Mouse (Mus musculus) forebrain, postnatal 0 days (tissue): ENCODE results near the gene Syne1. TPM values are rescaled to one million over a fixed set of nuclear protein-coding genes. Genes with fewer than 3 reads are reported as not detected.

ENCODE experiments used
- ATAC-seq: fragments of 200-750 bp; cut with Nextera tagmentation; 2 replicates; pipeline ENCODE4 v1.8.0; 2017; ENCODE audit warnings: mild to moderate bottlenecking, moderate library complexity
- DNase-seq: peaks from one replicate; pipeline ENCODE4 v3.0.0-alpha.2; 2015
- H3K27ac ChIP-seq: fragments of 300-500 bp; sonication (generic); 2 replicates; pipeline ENCODE4 v1.5.1; 2014; ENCODE audit warnings: low read depth, mild to moderate bottlenecking, antibody characterized with exemption, low read length, moderate library complexity, mixed read lengths
- H3K27me3 ChIP-seq: fragments of 300-500 bp; sonication (generic); 2 replicates; pipeline ENCODE4 v1.6.1; 2014; ENCODE audit warnings: mild to moderate bottlenecking, low read length, mixed read lengths; ENCODE audit not compliant: insufficient read depth
- H3K36me3 ChIP-seq: fragments of 300-500 bp; sonication (generic); 2 replicates; pipeline ENCODE4 v1.6.1; 2014; ENCODE audit warnings: mild to moderate bottlenecking, moderate library complexity; ENCODE audit not compliant: insufficient read depth
- H3K4me1 ChIP-seq: fragments of 300-500 bp; sonication (generic); 2 replicates; pipeline ENCODE4 v1.6.1; 2014; ENCODE audit warnings: antibody characterized with exemption; ENCODE audit not compliant: insufficient read depth
- H3K4me2 ChIP-seq: fragments of 300-500 bp; sonication (generic); 2 replicates; pipeline ENCODE4 v1.6.1; 2014; ENCODE audit warnings: low read depth, mild to moderate bottlenecking, moderate library complexity
- H3K4me3 ChIP-seq: fragments of 300-500 bp; sonication (generic); 2 replicates; pipeline ENCODE4 v1.5.1; 2014; ENCODE audit warnings: low read depth, low read length, mixed read lengths
- H3K9ac ChIP-seq: fragments of 300-500 bp; sonication (generic); 2 replicates; pipeline ENCODE4 v1.6.1; 2014; ENCODE audit warnings: mild to moderate bottlenecking
- H3K9me3 ChIP-seq: fragments of 300-500 bp; sonication (generic); 2 replicates; pipeline ENCODE4 v1.6.1; 2016; ENCODE audit warnings: low read length
- CTCF ChIP-seq: sonication (generic); IDR thresholded peaks from 2 replicates; pipeline ENCODE4 v1.5.1; 2016; ENCODE audit warnings: antibody characterized with exemption, control low read depth, low read depth
- WGBS: fragments of 180-500 bp; shearing (Covaris S2); extraction: QIAGEN DNeasy Blood & Tissue Kit; methylation state at CpG from one replicate; pipeline ENCODE4 v1.1.7; 2014; 5-methylcytosine and 5-hydroxymethylcytosine counted together
- polyA plus RNA-seq: library from polyadenylated mRNA; unstranded; fragments of >200 nt; fragmentation: Nextera tagmentation; extraction: Ambion mirVana; gene quantifications from 2 replicates; pipeline ENCODE4 v1.2.1, GENCODE M21; 2015
- total RNA-seq: library from RNA; depleted of rRNA; stranded (reverse); fragments of >200 nt; gene quantifications from 2 replicates; pipeline ENCODE4 v1.2.3, GENCODE M21; 2014

Syne1 gene
- total and polyA plus RNA-seq, 2 experiments from 2014 or later: 11.2 to 60.5 TPM

GRCm38 (mm10) chr10:5097754-5098137 is 453.5 kb downstream of the Syne1 start:
- H3K27me3 ChIP-seq: no peaks in the 10 kb centered on the region
- WGBS: 69% methylated on average over 2 of the region's 2 CpGs
- H3K9me3 ChIP-seq: no peaks in the 10 kb centered on the region
- TF ChIP-seq CTCF: no peak
- H3K36me3 ChIP-seq: no peaks in the 10 kb centered on the region; the same call in 1 of the 2 replicates
- H3K27ac ChIP-seq: no peak overlapping the region
- no peaks in the 10 kb centered on the region for H3K4me1 ChIP-seq
- no peak overlapping the region for H3K9ac ChIP-seq
- H3K4me2 ChIP-seq: no peak overlapping the region
- ATAC-seq: no peak
- DNase-seq: no peak
- no peak overlapping the region for H3K4me3 ChIP-seq

- Histone ChIP-seq H3K4me3 (no peak overlapping the region), H3K9ac (no peak overlapping the region), H3K36me3 (no peaks in the 10 kb centered on the region; the same call in 1 of the 2 replicates), H3K9me3 (no peaks in the 10 kb centered on the region), H3K27me3 (no peaks in the 10 kb centered on the region), H3K4me2 (no peak overlapping the region), H3K4me1 (no peaks in the 10 kb centered on the region), H3K27ac (no peak overlapping the region)
- WGBS: 70% methylated on average over 10 of the region's 10 CpGs
- no peak for TF ChIP-seq CTCF
- ATAC-seq (peak; percentile 32; the same call in 1 of the 2 replicates), DNase-seq (peak; percentile 25)
Observed at GRCm38 (mm10) chr10:5096996-5097753, 454.1 kb downstream of the Syne1 start.

GRCm38 (mm10) chr10:5089133-5089532 is 462.1 kb downstream of the Syne1 start:
- H3K27me3 ChIP-seq: no peaks in the 10 kb centered on the region
- H3K4me2 ChIP-seq: no peak overlapping the region
- WGBS: 92% methylated on average over 4 of the region's 4 CpGs
- ATAC-seq: no peak
- no peak overlapping the region for H3K9ac ChIP-seq
- H3K9me3 ChIP-seq: no peaks in the 10 kb centered on the region
- TF ChIP-seq CTCF: no peak
- no peaks in the 10 kb centered on the region for H3K4me1 ChIP-seq
- no peak for DNase-seq
- no peak overlapping the region for H3K27ac ChIP-seq
- H3K4me3 ChIP-seq: no peak overlapping the region
- no peaks in the 10 kb centered on the region for H3K36me3 ChIP-seq

- no peak for TF ChIP-seq CTCF
- no peaks in the 10 kb centered on the region for H3K9me3 ChIP-seq
- H3K9ac ChIP-seq: no peak overlapping the region
- no peaks in the 10 kb centered on the region for H3K27me3 ChIP-seq
- WGBS: 86% methylated on average over 7 of the region's 7 CpGs
- no peak overlapping the region for H3K4me3 ChIP-seq
- DNase-seq: no peak
- H3K36me3 ChIP-seq: no peaks in the 10 kb centered on the region
- H3K4me1 ChIP-seq: no peaks in the 10 kb centered on the region
- no peak overlapping the region for H3K27ac ChIP-seq
- no peak overlapping the region for H3K4me2 ChIP-seq
- ATAC-seq: no peak
Observed at GRCm38 (mm10) chr10:5087336-5087735, 463.9 kb downstream of the Syne1 start.

- no peak for ATAC-seq
- WGBS: 90% methylated on average over 6 of the region's 6 CpGs
- no peak for TF ChIP-seq CTCF
Observed at GRCm38 (mm10) chr10:5086329-5086728, 465.0 kb downstream of the Syne1 start.

GRCm38 (mm10) chr10:5085792-5086191 is 465.5 kb downstream of the Syne1 start:
- H3K4me3 ChIP-seq: no peak overlapping the region
- no peaks in the 10 kb centered on the region for H3K27me3 ChIP-seq
- no peak overlapping the region for H3K9ac ChIP-seq
- H3K4me1 ChIP-seq: no peaks in the 10 kb centered on the region
- DNase-seq (no peak), ATAC-seq (no peak)
- H3K4me2 ChIP-seq: no peak overlapping the region
- H3K9me3 ChIP-seq: no peaks in the 10 kb centered on the region
- no peak for TF ChIP-seq CTCF
- H3K36me3 ChIP-seq: no peaks in the 10 kb centered on the region
- 96% methylated on average over 5 of the region's 5 CpGs for WGBS
- H3K27ac ChIP-seq: no peak overlapping the region

More at GRCm38 (mm10) chr10:5086329-5086728, 465.0 kb downstream of the Syne1 start:
- H3K4me3 ChIP-seq: no peak overlapping the region
- H3K4me1 ChIP-seq: no peaks in the 10 kb centered on the region
- H3K9me3 ChIP-seq: no peaks in the 10 kb centered on the region
- H3K27me3 ChIP-seq: no peaks in the 10 kb centered on the region
- H3K9ac ChIP-seq: no peak overlapping the region
- H3K27ac ChIP-seq: no peak overlapping the region
- no peaks in the 10 kb centered on the region for H3K36me3 ChIP-seq
- DNase-seq: no peak
- no peak overlapping the region for H3K4me2 ChIP-seq

GRCm38 (mm10) chr10:5083716-5084115 is 467.6 kb downstream of the Syne1 start:
- no peaks in the 10 kb centered on the region for H3K27me3 ChIP-seq
- WGBS: 91% methylated on average over 6 of the region's 6 CpGs
- H3K4me3 ChIP-seq: no peak overlapping the region
- H3K4me1 ChIP-seq: no peaks in the 10 kb centered on the region
- no peak overlapping the region for H3K27ac ChIP-seq
- TF ChIP-seq CTCF: no peak
- no peaks in the 10 kb centered on the region for H3K36me3 ChIP-seq
- H3K9ac ChIP-seq: no peak overlapping the region
- DNase-seq (no peak), ATAC-seq (no peak)
- no peak overlapping the region for H3K4me2 ChIP-seq
- H3K9me3 ChIP-seq: no peaks in the 10 kb centered on the region
